ENCODE assay signal across 16 mouse cellular contexts in the genomic region with DNA sequence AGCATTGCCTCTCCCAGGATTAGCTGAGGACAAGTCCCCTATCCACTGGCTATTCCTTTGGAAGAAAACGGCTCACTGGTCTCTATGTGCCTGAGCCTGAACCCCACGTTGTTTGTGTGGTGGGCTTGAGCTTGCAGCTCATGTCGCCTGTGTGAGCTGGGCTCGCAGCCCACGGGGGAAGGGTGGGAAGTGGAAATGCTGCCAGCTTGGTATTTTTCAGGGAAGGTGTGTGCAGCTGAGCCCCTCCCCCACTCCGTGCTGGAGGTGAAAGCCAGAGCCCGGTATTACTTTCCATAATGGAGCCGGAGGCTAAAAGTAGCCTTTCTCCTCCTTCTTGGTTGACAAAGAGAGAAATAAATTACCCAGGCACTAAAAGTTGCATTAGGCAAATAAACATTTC.
"Had no signal": no experiment of that assay in that cellular context is flagged by ENCODE, and none has a peak within 500 bp of the region (broad histone marks: within the 10 kb centered on the region; RNA-seq: fewer than 3 reads in every experiment).

No protein-coding gene starts in this region.

- H3K4me2 ChIP-seq: intestine, embryonic 15.5 days; limb, embryonic 13.5 days; liver, embryonic 12.5 days; liver, embryonic 15.5 days; lung, embryonic 15.5 days; midbrain, embryonic 13.5 days had no signal

- H3K4me1 ChIP-seq: intestine, embryonic 15.5 days; liver, embryonic 12.5 days; liver, embryonic 15.5 days; lung, embryonic 15.5 days had no signal

- H3K9me3 ChIP-seq: intestine, embryonic 15.5 days; limb, embryonic 13.5 days; liver, embryonic 12.5 days; liver, embryonic 15.5 days; lung, embryonic 15.5 days; midbrain, embryonic 13.5 days had no signal

- H3K27me3 ChIP-seq: liver, embryonic 15.5 days; lung, embryonic 15.5 days had no signal

- H3K4me3 ChIP-seq: intestine, embryonic 15.5 days; limb, embryonic 13.5 days; liver, embryonic 12.5 days; liver, embryonic 15.5 days; lung, embryonic 15.5 days; midbrain, embryonic 13.5 days had no signal

- H3K9ac ChIP-seq: intestine, embryonic 15.5 days; limb, embryonic 13.5 days; liver, embryonic 12.5 days; liver, embryonic 15.5 days; lung, embryonic 15.5 days; midbrain, embryonic 13.5 days had no signal

- H3K27ac ChIP-seq: intestine, embryonic 15.5 days; limb, embryonic 13.5 days; liver, embryonic 12.5 days; liver, embryonic 15.5 days; lung, embryonic 15.5 days; midbrain, embryonic 13.5 days; stomach, postnatal 0 days had no signal

- H3K36me3 ChIP-seq: intestine, embryonic 15.5 days; limb, embryonic 13.5 days; liver, embryonic 12.5 days; liver, embryonic 15.5 days; lung, embryonic 15.5 days; midbrain, embryonic 13.5 days had no signal

- DNase-seq: kidney, adult 11 months; kidney, adult 8-10 months; kidney, postnatal 14 days; liver; lung, adult 18-20 months; lung, postnatal 14 days; lung, postnatal 4 days; thymus, adult 2 months; thymus, postnatal 25 days had no signal

- ATAC-seq: intestine, embryonic 15.5 days; liver, embryonic 12.5 days; midbrain, embryonic 13.5 days had no signal
